Mouse (Mus musculus) liver, adult 2 months (tissue): ENCODE data around the gene Hrh1. TPM values are rescaled to one million over a fixed set of nuclear protein-coding genes. Genes with fewer than 3 reads are reported as not detected.

Source experiments
- DNase-seq: peaks from one replicate; pipeline ENCODE4 v3.0.0-alpha.2; 2011; ENCODE audit warnings: low read depth, low spot score; ENCODE audit errors: extremely low read depth
- H3K27ac ChIP-seq: fragments of 200-500 bp; replicated peaks from 2 replicates; pipeline ENCODE4 v1.5.1; 2012; ENCODE audit warnings: low read depth, mild to moderate bottlenecking, control low read depth, inconsistent platforms, low read length; ENCODE audit not compliant: insufficient read depth
- H3K27me3 ChIP-seq: fragments of 200-500 bp; 2 replicates; pipeline ENCODE4 v1.6.1; 2012; ENCODE audit warnings: mild to moderate bottlenecking, moderate library complexity, low read length, inconsistent platforms; ENCODE audit not compliant: control insufficient read depth, insufficient read depth
- H3K36me3 ChIP-seq: fragments of 200-500 bp; 2 replicates; pipeline ENCODE4 v1.6.1; 2012; ENCODE audit warnings: low read length, inconsistent platforms; ENCODE audit not compliant: control insufficient read depth, insufficient read depth
- H3K4me1 ChIP-seq: fragments of 200-500 bp; 2 replicates; pipeline ENCODE4 v1.6.1; 2011; ENCODE audit warnings: low read length; ENCODE audit not compliant: control insufficient read depth, insufficient read depth
- H3K4me3 ChIP-seq: fragments of 200-500 bp; 2 replicates; pipeline ENCODE4 v1.5.1; 2011; ENCODE audit warnings: low read depth, mild to moderate bottlenecking, control low read depth, low read length, moderate library complexity; ENCODE audit not compliant: insufficient read depth
- H3K79me2 ChIP-seq: fragments of 200-500 bp; 2 replicates; pipeline ENCODE4 v1.6.1; 2012; ENCODE audit warnings: inconsistent platforms, mild to moderate bottlenecking, low read length, moderate library complexity; ENCODE audit not compliant: control insufficient read depth, insufficient read depth
- H3K9ac ChIP-seq: fragments of 200-500 bp; 2 replicates; pipeline ENCODE4 v1.6.1; 2012; ENCODE audit warnings: low read depth, mild to moderate bottlenecking, control low read depth, inconsistent platforms, low read length
- CTCF ChIP-seq: fragments of 200-500 bp; IDR thresholded peaks from 2 replicates; pipeline ENCODE4 v1.5.1; 2011; ENCODE audit warnings: low read depth, low read length, control low read depth
- POLR2A ChIP-seq: fragments of 200-500 bp; IDR thresholded peaks from 2 replicates; pipeline ENCODE4 v1.6.1; 2011; ENCODE audit warnings: low read length, control low read depth; ENCODE audit not compliant: insufficient read depth; ENCODE audit errors: extremely low read depth
- WGBS: fragments of 180-500 bp; shearing (Covaris S2); methylation state at CpG from one replicate; pipeline ENCODE4 v1.1.7; 2018; 5-methylcytosine and 5-hydroxymethylcytosine counted together
- polyA plus RNA-seq: library from polyadenylated mRNA; depleted of rRNA; stranded (reverse); fragments of >200 nt; gene quantifications from 2 replicates; pipeline ENCODE4 v1.2.3, GENCODE M21; 2012
- total RNA-seq: library from RNA; depleted of rRNA; stranded (reverse); fragments of >200 nt; gene quantifications from 2 replicates; pipeline ENCODE4 v1.2.3, GENCODE M21; 2014

Gene Hrh1
- total and polyA plus RNA-seq, 2 experiments = 0.07 TPM; not detected in 1

GRCm38 (mm10) chr6:114421061-114421460, 23.3 kb downstream of the Hrh1 start:
- H3K9ac ChIP-seq = no peak overlapping the region
- peaks cover 7% of the 10 kb centered on the region; the same call in 1 of the 2 replicates for H3K4me1 ChIP-seq
- H3K79me2 ChIP-seq = no peaks in the 10 kb centered on the region
- no peaks in the 10 kb centered on the region for H3K36me3 ChIP-seq
- no peak overlapping the region for H3K27ac ChIP-seq
- no peak overlapping the region for H3K4me3 ChIP-seq
- H3K27me3 ChIP-seq = no peaks in the 10 kb centered on the region
- DNase-seq = no peak
- TF ChIP-seq POLR2A = no peak
- no peak for TF ChIP-seq CTCF

GRCm38 (mm10) chr6:114423051-114423676, 25.4 kb downstream of the Hrh1 start:
- Histone ChIP-seq H3K27me3 (no peaks in the 10 kb centered on the region), H3K36me3 (no peaks in the 10 kb centered on the region), H3K27ac (no peak overlapping the region), H3K4me1 (peaks cover 4% of the 10 kb centered on the region; the same call in 1 of the 2 replicates), H3K4me3 (no peak overlapping the region), H3K9ac (no peak overlapping the region), H3K79me2 (no peaks in the 10 kb centered on the region)
- TF ChIP-seq CTCF = no peak
- no peak for TF ChIP-seq POLR2A
- WGBS = 73% methylated on average over 9 of the region's 9 CpGs
- DNase-seq = no peak

GRCm38 (mm10) chr6:114425343-114425742, 27.6 kb downstream of the Hrh1 start:
- DNase-seq = no peak
- TF ChIP-seq POLR2A = no peak
- Histone ChIP-seq H3K27me3 (no peaks in the 10 kb centered on the region), H3K9ac (no peak overlapping the region), H3K4me1 (no peaks in the 10 kb centered on the region), H3K27ac (no peak overlapping the region), H3K4me3 (no peak overlapping the region), H3K79me2 (no peaks in the 10 kb centered on the region), H3K36me3 (no peaks in the 10 kb centered on the region)
- WGBS = 39% methylated on average over 5 of the region's 5 CpGs

GRCm38 (mm10) chr6:114427641-114428040, 29.9 kb downstream of the Hrh1 start:
- DNase-seq = no peak
- H3K27me3 ChIP-seq = no peaks in the 10 kb centered on the region
- H3K36me3 ChIP-seq = no peaks in the 10 kb centered on the region
- H3K4me3 ChIP-seq = no peak overlapping the region
- TF ChIP-seq CTCF = no peak
- no peak for TF ChIP-seq POLR2A
- 91% methylated on average over 13 of the region's 13 CpGs for WGBS
- H3K27ac ChIP-seq = no peak overlapping the region
- H3K4me1 ChIP-seq = no peaks in the 10 kb centered on the region
- H3K9ac ChIP-seq = no peak overlapping the region
- H3K79me2 ChIP-seq = no peaks in the 10 kb centered on the region

GRCm38 (mm10) chr6:114428831-114429230, 31.1 kb downstream of the Hrh1 start:
- Histone ChIP-seq H3K27ac (no peak overlapping the region), H3K36me3 (no peaks in the 10 kb centered on the region), H3K27me3 (no peaks in the 10 kb centered on the region), H3K79me2 (no peaks in the 10 kb centered on the region), H3K4me1 (no peaks in the 10 kb centered on the region), H3K4me3 (no peak overlapping the region), H3K9ac (no peak overlapping the region)
- WGBS = 66% methylated on average over 16 of the region's 16 CpGs
- TF ChIP-seq CTCF (no peak), POLR2A (no peak)
- DNase-seq = no peak

GRCm38 (mm10) chr6:114432591-114432990, 34.9 kb downstream of the Hrh1 start:
- H3K27ac ChIP-seq = no peak overlapping the region
- no peaks in the 10 kb centered on the region for H3K36me3 ChIP-seq
- TF ChIP-seq POLR2A (no peak), CTCF (no peak)
- 61% methylated on average over 3 of the region's 3 CpGs for WGBS
- no peak for DNase-seq
- H3K27me3 ChIP-seq = no peaks in the 10 kb centered on the region
- no peaks in the 10 kb centered on the region for H3K79me2 ChIP-seq
- no peak overlapping the region for H3K4me3 ChIP-seq
- no peaks in the 10 kb centered on the region for H3K4me1 ChIP-seq
- H3K9ac ChIP-seq = no peak overlapping the region
